Mouse (Mus musculus): ENCODE results near the gene Cnih4. TPM values are rescaled to one million over a fixed set of nuclear protein-coding genes. Genes with fewer than 3 reads are reported as not detected.

Gene Cnih4
- polyA plus RNA-seq, 1 experiment from 2014 or later: 92.0 TPM

GRCm38 (mm10) chr1:181168377-181168776 lies 23.9 kb downstream of the Cnih4 start:
- ATAC-seq (replicated peaks; ENCODE audit: insufficient number of reproducible peaks, low FRiP score, low TSS enrichment, low read depth) (no peak), DNase-seq (ENCODE audit: low spot score) (no peak)
- H3K4me3 ChIP-seq (ENCODE audit: low read depth, low read length): no peak overlapping the region
- no peaks in the 10 kb centered on the region for H3K9me3 ChIP-seq (replicated peaks; ENCODE audit: control insufficient read depth, low read length)
- H3K9ac ChIP-seq (replicated peaks; ENCODE audit: low read length): no peak overlapping the region
- no peaks in the 10 kb centered on the region for H3K27me3 ChIP-seq (ENCODE audit: control insufficient read depth, insufficient read depth, low read length)
- no peak overlapping the region for H3K4me2 ChIP-seq (ENCODE audit: low read depth, low read length)
- peaks cover 6% of the 10 kb centered on the region for H3K36me3 ChIP-seq (replicated peaks; ENCODE audit: control insufficient read depth, insufficient read depth, low read depth, low read length)
- H3K27ac ChIP-seq (replicated peaks; ENCODE audit: low read depth, low read length): no peak overlapping the region
- no peaks in the 10 kb centered on the region for H3K4me1 ChIP-seq (ENCODE audit: control insufficient read depth, insufficient read depth, low read length)
- 73% methylated on average over 3 of the region's 3 CpGs for whole genome bisulfite sequencing

- no peak for ATAC-seq (replicated peaks; ENCODE audit: insufficient number of reproducible peaks, low FRiP score, low TSS enrichment, low read depth)
- Histone ChIP-seq H3K36me3 (replicated peaks; ENCODE audit: control insufficient read depth, insufficient read depth, low read depth, low read length) (peaks cover under 1% of the 10 kb centered on the region; the same call in 1 of the 2 replicates), H3K9ac (replicated peaks; ENCODE audit: low read length) (no peak overlapping the region), H3K4me2 (ENCODE audit: low read depth, low read length) (no peak overlapping the region), H3K27ac (replicated peaks; ENCODE audit: low read depth, low read length) (no peak overlapping the region), H3K9me3 (replicated peaks; ENCODE audit: control insufficient read depth, low read length) (no peaks in the 10 kb centered on the region), H3K4me3 (ENCODE audit: low read depth, low read length) (no peak overlapping the region), H3K4me1 (ENCODE audit: control insufficient read depth, insufficient read depth, low read length) (no peaks in the 10 kb centered on the region), H3K27me3 (ENCODE audit: control insufficient read depth, insufficient read depth, low read length) (no peaks in the 10 kb centered on the region)
- no peak for DNase-seq (ENCODE audit: low spot score)
- 87% methylated on average over 8 of the region's 8 CpGs for WGBS
Observed at GRCm38 (mm10) chr1:181170210-181170609, 25.7 kb downstream of the Cnih4 start.

- WGBS: 96% methylated on average over 4 of the region's 4 CpGs
- H3K4me1 ChIP-seq (ENCODE audit: control insufficient read depth, insufficient read depth, low read length): no peaks in the 10 kb centered on the region
- DNase-seq (ENCODE audit: low spot score): no peak
- H3K27me3 ChIP-seq (ENCODE audit: control insufficient read depth, insufficient read depth, low read length): no peaks in the 10 kb centered on the region
- H3K36me3 ChIP-seq (replicated peaks; ENCODE audit: control insufficient read depth, insufficient read depth, low read depth, low read length): peaks cover 15% of the 10 kb centered on the region
- H3K9me3 ChIP-seq (replicated peaks; ENCODE audit: control insufficient read depth, low read length): no peaks in the 10 kb centered on the region
- no peak overlapping the region for H3K27ac ChIP-seq (replicated peaks; ENCODE audit: low read depth, low read length)
- no peak for ATAC-seq (replicated peaks; ENCODE audit: insufficient number of reproducible peaks, low FRiP score, low TSS enrichment, low read depth)
- no peak overlapping the region for H3K4me3 ChIP-seq (ENCODE audit: low read depth, low read length)
- H3K4me2 ChIP-seq (ENCODE audit: low read depth, low read length): no peak overlapping the region
- no peak overlapping the region for H3K9ac ChIP-seq (replicated peaks; ENCODE audit: low read length)
Observed at GRCm38 (mm10) chr1:181188925-181189324, 44.4 kb downstream of the Cnih4 start.

GRCm38 (mm10) chr1:181199446-181199845 lies 55.0 kb downstream of the Cnih4 start:
- 91% methylated on average over 4 of the region's 4 CpGs for WGBS
- no peak for ATAC-seq (replicated peaks; ENCODE audit: insufficient number of reproducible peaks, low FRiP score, low TSS enrichment, low read depth)
- no peak overlapping the region for H3K27ac ChIP-seq (replicated peaks; ENCODE audit: low read depth, low read length)
- no peak overlapping the region for H3K4me3 ChIP-seq (ENCODE audit: low read depth, low read length)
- no peaks in the 10 kb centered on the region for H3K4me1 ChIP-seq (ENCODE audit: control insufficient read depth, insufficient read depth, low read length)
- H3K27me3 ChIP-seq (ENCODE audit: control insufficient read depth, insufficient read depth, low read length): no peaks in the 10 kb centered on the region
- H3K9ac ChIP-seq (replicated peaks; ENCODE audit: low read length): no peak overlapping the region
- no peak for DNase-seq (ENCODE audit: low spot score)
- no peaks in the 10 kb centered on the region for H3K9me3 ChIP-seq (replicated peaks; ENCODE audit: control insufficient read depth, low read length)
- peaks cover 9% of the 10 kb centered on the region for H3K36me3 ChIP-seq (replicated peaks; ENCODE audit: control insufficient read depth, insufficient read depth, low read depth, low read length)
- H3K4me2 ChIP-seq (ENCODE audit: low read depth, low read length): no peak overlapping the region

GRCm38 (mm10) chr1:181210147-181210546 lies 65.7 kb downstream of the Cnih4 start:
- peak overlapping the region; percentile 96 for H3K9ac ChIP-seq (replicated peaks; ENCODE audit: low read length)
- H3K4me2 ChIP-seq (ENCODE audit: low read depth, low read length): peak overlapping the region; percentile 83
- no peaks in the 10 kb centered on the region for H3K27me3 ChIP-seq (ENCODE audit: control insufficient read depth, insufficient read depth, low read length)
- no peak for DNase-seq (ENCODE audit: low spot score)
- H3K9me3 ChIP-seq (replicated peaks; ENCODE audit: control insufficient read depth, low read length): no peaks in the 10 kb centered on the region
- no peaks in the 10 kb centered on the region; the same call in 1 of the 2 replicates for H3K36me3 ChIP-seq (replicated peaks; ENCODE audit: control insufficient read depth, insufficient read depth, low read depth, low read length)
- no peak overlapping the region for H3K27ac ChIP-seq (replicated peaks; ENCODE audit: low read depth, low read length)
- H3K4me3 ChIP-seq (ENCODE audit: low read depth, low read length): peak overlapping the region; percentile 72
- no peak for ATAC-seq (replicated peaks; ENCODE audit: insufficient number of reproducible peaks, low FRiP score, low TSS enrichment, low read depth)
- no peaks in the 10 kb centered on the region; the same call in 1 of the 2 replicates for H3K4me1 ChIP-seq (ENCODE audit: control insufficient read depth, insufficient read depth, low read length)
- 22% methylated on average over 4 of the region's 4 CpGs for WGBS

GRCm38 (mm10) chr1:181210601-181211402 lies 66.3 kb downstream of the Cnih4 start:
- Histone ChIP-seq H3K36me3 (replicated peaks; ENCODE audit: control insufficient read depth, insufficient read depth, low read depth, low read length) (no peaks in the 10 kb centered on the region; the same call in 1 of the 2 replicates), H3K9ac (replicated peaks; ENCODE audit: low read length) (peak overlapping the region; percentile 96), H3K27me3 (ENCODE audit: control insufficient read depth, insufficient read depth, low read length) (no peaks in the 10 kb centered on the region), H3K9me3 (replicated peaks; ENCODE audit: control insufficient read depth, low read length) (no peaks in the 10 kb centered on the region), H3K27ac (replicated peaks; ENCODE audit: low read depth, low read length) (peak overlapping the region; percentile 86), H3K4me1 (ENCODE audit: control insufficient read depth, insufficient read depth, low read length) (no peaks in the 10 kb centered on the region; the same call in 1 of the 2 replicates), H3K4me2 (ENCODE audit: low read depth, low read length) (peak overlapping the region; percentile 83), H3K4me3 (ENCODE audit: low read depth, low read length) (peak overlapping the region; percentile 72)
- ATAC-seq (replicated peaks; ENCODE audit: insufficient number of reproducible peaks, low FRiP score, low TSS enrichment, low read depth) (peak; percentile 54), DNase-seq (ENCODE audit: low spot score) (peak; percentile 36)
- under 1% methylated on average over 49 of the region's 56 CpGs for WGBS

GRCm38 (mm10) chr1:181211403-181211919 lies 67.0 kb downstream of the Cnih4 start:
- Histone ChIP-seq H3K4me3 (ENCODE audit: low read depth, low read length) (peak overlapping the region; percentile 72), H3K27me3 (ENCODE audit: control insufficient read depth, insufficient read depth, low read length) (no peaks in the 10 kb centered on the region), H3K4me2 (ENCODE audit: low read depth, low read length) (peak overlapping the region; percentile 83), H3K36me3 (replicated peaks; ENCODE audit: control insufficient read depth, insufficient read depth, low read depth, low read length) (no peaks in the 10 kb centered on the region; the same call in 1 of the 2 replicates), H3K9ac (replicated peaks; ENCODE audit: low read length) (peak overlapping the region; percentile 96), H3K27ac (replicated peaks; ENCODE audit: low read depth, low read length) (peak overlapping the region; percentile 86), H3K4me1 (ENCODE audit: control insufficient read depth, insufficient read depth, low read length) (no peaks in the 10 kb centered on the region; the same call in 1 of the 2 replicates), H3K9me3 (replicated peaks; ENCODE audit: control insufficient read depth, low read length) (no peaks in the 10 kb centered on the region)
- WGBS: 0% methylated on average over 11 of the region's 72 CpGs
- DNase-seq (ENCODE audit: low spot score) (peak; percentile 38), ATAC-seq (replicated peaks; ENCODE audit: insufficient number of reproducible peaks, low FRiP score, low TSS enrichment, low read depth) (no peak)
